Mouse (Mus musculus) olfactory bulb, adult 2 months (tissue): Measurements from ENCODE around the gene Ddx3x.
"Not testable (repeated sequence)": the region's sequence is repeated elsewhere in the genome, so short reads cannot be mapped to it uniquely, and the experiment has no call there.

Experiments
- CTCF ChIP-seq: fragments of 200-500 bp; IDR thresholded peaks from 2 replicates; pipeline ENCODE4 v1.5.1; 2012; ENCODE audit warnings: low read depth, mild to moderate bottlenecking, low read length, moderate library complexity; ENCODE audit not compliant: insufficient read depth
- POLR2A ChIP-seq: fragments of 200-500 bp; IDR thresholded peaks from 2 replicates; pipeline ENCODE4 v1.6.1; 2012; ENCODE audit warnings: mild to moderate bottlenecking, low read depth, low read length, moderate library complexity; ENCODE audit not compliant: insufficient read depth

- not testable (repeated sequence) for TF ChIP-seq POLR2A, CTCF
Measured at GRCm38 (mm10) chrX:13296241-13296640, 15.5 kb downstream of the Ddx3x start.
